Mouse (Mus musculus): ENCODE measurements around the gene Asb7.

DNA sequence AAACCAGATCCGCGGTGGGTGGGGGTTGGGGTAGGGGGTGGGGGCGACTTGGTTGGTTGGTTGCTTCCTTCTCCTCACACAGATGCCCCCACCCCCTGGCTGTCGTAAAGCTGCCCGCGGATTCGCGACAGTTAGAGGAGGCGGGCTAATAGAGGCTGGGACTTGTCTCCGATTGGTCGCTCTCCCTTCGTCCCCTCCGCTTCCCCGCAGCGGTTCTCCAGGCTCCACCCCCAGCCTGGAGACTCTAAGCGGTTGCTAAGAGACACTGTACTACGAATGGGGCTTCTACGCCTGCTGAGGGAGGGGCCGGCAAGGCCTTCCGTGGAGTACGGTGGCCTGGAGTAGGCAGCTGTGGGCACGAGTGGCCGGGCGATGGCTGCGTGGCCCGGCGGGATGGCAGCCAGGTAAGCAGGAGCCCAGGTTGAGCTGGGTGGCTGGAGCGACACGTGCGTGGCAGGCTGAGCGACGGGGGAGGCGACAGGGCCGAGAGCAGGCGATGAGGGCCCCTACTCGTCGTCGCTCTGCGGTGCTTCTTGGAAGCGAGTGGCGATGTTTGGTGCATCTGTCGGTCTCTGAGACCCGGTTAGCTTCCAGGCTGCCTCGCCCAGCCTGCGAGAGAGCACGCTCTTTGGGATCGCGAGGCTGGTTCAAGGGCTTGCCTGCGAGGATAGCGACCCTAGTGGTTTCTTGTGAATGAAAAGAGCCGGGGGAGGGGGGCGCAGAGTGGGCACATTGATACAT is 394 bp upstream of the Asb7 start, which contains the start of gene Lins1:
- TF ChIP-seq CTCF (IDR thresholded peaks at IDR 0.05; ENCODE audit: extremely low read depth, insufficient read depth, insufficient read length, insufficient replicate concordance) (no peak), POLR2A (IDR thresholded peaks at IDR 0.05; ENCODE audit: low read depth, low read length) (peak; percentile 11; the same call in 1 of the 2 replicates)

Data from spleen, adult 2 months (tissue).